Comparison of ENCODE assay signal across 14 mouse cellular contexts in the genomic region with DNA sequence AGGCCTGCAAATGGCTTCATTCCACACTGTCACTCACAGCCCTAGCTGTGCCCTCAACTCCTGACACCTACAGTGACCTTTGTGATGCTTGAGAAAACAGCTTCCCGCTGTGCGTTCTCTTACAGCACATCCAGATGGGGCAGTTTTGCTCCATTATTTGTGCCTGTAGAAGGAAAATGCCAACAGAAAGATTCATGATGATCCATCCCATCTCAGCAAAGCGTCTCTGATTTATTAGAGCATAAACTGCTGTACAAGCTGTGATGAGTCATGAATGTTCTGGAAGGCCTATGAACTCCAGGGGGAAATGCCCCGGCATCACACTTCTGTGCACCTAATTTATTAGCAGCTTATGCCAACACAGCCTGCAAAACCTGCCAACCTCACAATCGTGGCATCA.
A peak's percentile ranks its signal among the peaks of the same experiment; 100 is the strongest.
DNase-seq lines count a peak whose midpoint lies in the region; ATAC-seq and TF ChIP-seq lines count a peak whose summit lies in the region.
"Had no signal": no experiment of that assay in that cellular context is flagged by ENCODE, and none has a peak within 500 bp of the region (broad histone marks: within the 10 kb centered on the region; RNA-seq: fewer than 3 reads in every experiment).

No protein-coding gene starts in this region.

- no peak overlapping the region for H3K4me3 ChIP-seq in ES-Bruce4 (ENCODE audit: low read depth, low read length)
- no peak overlapping the region for H3K4me3 ChIP-seq in embryonic fibroblast, embryonic 13.5 days (ENCODE audit: insufficient read depth, low read length)
- H3K4me3 ChIP-seq: stomach, embryonic 15.5 days had no signal

- TF ChIP-seq EP300 in ES-Bruce4 (IDR thresholded peaks at IDR 0.05; ENCODE audit: insufficient read depth, low read depth, low read length), result no peak

- TF ChIP-seq POLR2A in ES-Bruce4 (IDR thresholded peaks at IDR 0.05; ENCODE audit: insufficient read depth, low read length), result no peak
- no peak for TF ChIP-seq POLR2A in embryonic fibroblast, embryonic 13.5 days (IDR thresholded peaks at IDR 0.05; ENCODE audit: low read depth, low read length)

- H3K36me3 ChIP-seq in ES-Bruce4 (ENCODE audit: control insufficient read depth, insufficient read depth, low read length, poor library complexity, severe bottlenecking), result no peaks in the 10 kb centered on the region
- H3K36me3 ChIP-seq: stomach, embryonic 15.5 days had no signal

- H3K9ac ChIP-seq in ES-Bruce4 (ENCODE audit: low read depth, poor library complexity, severe bottlenecking), result no peak overlapping the region
- H3K9ac ChIP-seq: liver, postnatal 0 days; stomach, embryonic 15.5 days had no signal

- H3K27me3 ChIP-seq in ES-Bruce4 (ENCODE audit: control insufficient read depth, insufficient read depth, low read length, poor library complexity, severe bottlenecking), result no peaks in the 10 kb centered on the region
- H3K27me3 ChIP-seq: stomach, embryonic 15.5 days had no signal

- H3K4me1 ChIP-seq in ES-Bruce4 (ENCODE audit: control insufficient read depth, insufficient read depth, low read length), result peaks cover 7% of the 10 kb centered on the region
- H3K4me1 ChIP-seq in embryonic fibroblast, embryonic 13.5 days (ENCODE audit: control insufficient read depth, insufficient read depth, low read length), result peaks cover 9% of the 10 kb centered on the region; the same call in 1 of the 2 replicates
- H3K4me1 ChIP-seq: stomach, embryonic 15.5 days had no signal

- H3K9me3 ChIP-seq in ES-Bruce4 (replicated peaks; ENCODE audit: control insufficient read depth, insufficient read depth, low read length, poor library complexity, severe bottlenecking), result no peaks in the 10 kb centered on the region
- H3K9me3 ChIP-seq: stomach, embryonic 15.5 days had no signal

- TF ChIP-seq CTCF in ES-Bruce4 (IDR thresholded peaks at IDR 0.05; ENCODE audit: low read depth, low read length), result no peak
- TF ChIP-seq CTCF in embryonic fibroblast, embryonic 13.5 days (IDR thresholded peaks at IDR 0.05; ENCODE audit: borderline replicate concordance, insufficient read depth, low read length), result no peak

- DNase-seq in cerebellum, adult 9-11 months, result peak; percentile 17
- peak; percentile 56 for DNase-seq in brain, adult 2 months (ENCODE audit: low read depth, low spot score)
- no peak for DNase-seq in thymus, postnatal 36 days
- no peak for DNase-seq in gastrocnemius, postnatal 4 days (ENCODE audit: low spot score in 2 of 2)
- DNase-seq: heart, postnatal 10 days; kidney, adult 9 months; layer of hippocampus, adult 9-11 months; liver, postnatal 0 days had no signal

- peak overlapping the region; percentile 17; the same call in 1 of the 2 replicates for H3K27ac ChIP-seq in ES-Bruce4 (ENCODE audit: insufficient read depth, low read length)
- H3K27ac ChIP-seq in embryonic fibroblast, embryonic 13.5 days (ENCODE audit: insufficient read depth, low read length), result peak overlapping the region; percentile 78
- H3K27ac ChIP-seq: stomach, embryonic 15.5 days had no signal

- ATAC-seq in cerebellum, adult (ENCODE audit: insufficient number of reproducible peaks, low FRiP score, low TSS enrichment), result no peak
- ATAC-seq in erythroblast, adult 5-6 weeks (replicated peaks; ENCODE audit: low FRiP score, poor library complexity, severe bottlenecking), result no peak
- ATAC-seq: forebrain, embryonic 16.5 days; liver, postnatal 0 days had no signal

Comparison
In these comparisons a context has a peak if more than half of its experiments do, and no peak if none do; other contexts are left out.
1. DNase-seq: peak in cerebellum, adult 9-11 months (single experiment) and brain, adult 2 months (single experiment); none in thymus, postnatal 36 days (0 of 2) and gastrocnemius, postnatal 4 days (0 of 2).